Mouse (Mus musculus) CH12.LX (cell line): ENCODE data around the gene Plekhm1. TPM values are rescaled to one million over a fixed set of nuclear protein-coding genes. Genes with fewer than 3 reads are reported as not detected.

Experiments used
- DNase-seq: peaks from one replicate; pipeline ENCODE4 v3.0.0-alpha.2; 2013; ENCODE audit errors: extremely low read depth
- H3K27ac ChIP-seq: 2 replicates; pipeline ENCODE4 v1.5.1; 2012; ENCODE audit warnings: low read depth, mild to moderate bottlenecking, control low read depth, moderate library complexity; ENCODE audit not compliant: insufficient read depth
- H3K27me3 ChIP-seq: replicated peaks from 2 replicates; pipeline ENCODE3; 2012; ENCODE audit warnings: inconsistent platforms
- H3K36me3 ChIP-seq, 2 experiments: replicated peaks in 1 of 2; 2 replicates each; pipeline versions ENCODE3 to v1.6.1; 2012; ENCODE audit warnings: inconsistent platforms in 1 of 2, low read length in 1 of 2, mild to moderate bottlenecking in 1 of 2, mixed read lengths in 1 of 2, moderate library complexity in 1 of 2; ENCODE audit not compliant: control insufficient read depth in 1 of 2, insufficient read depth in 1 of 2
- H3K4me1 ChIP-seq, 2 experiments: 2 replicates each; pipeline ENCODE4 v1.6.1; 2012; ENCODE audit warnings: inconsistent platforms in 1 of 2, moderate library complexity in 1 of 2; ENCODE audit not compliant: insufficient read depth in 2 of 2, control insufficient read depth in 1 of 2
- H3K4me2 ChIP-seq: 2 replicates; pipeline ENCODE4 v1.6.1; 2012; ENCODE audit warnings: low read depth, mild to moderate bottlenecking, control low read depth; ENCODE audit not compliant: poor library complexity, insufficient read depth, severe bottlenecking
- H3K4me3 ChIP-seq, 3 experiments: fragments of 150-350 bp in 1 of 3; sonication (generic) in 1 of 3; replicated peaks in 1 of 3; 2 replicates each; pipeline versions ENCODE3 to v1.5.1; 2011 to 2012; ENCODE audit warnings: low read depth in 2 of 3, low read length in 2 of 3, mild to moderate bottlenecking in 2 of 3, moderate library complexity in 2 of 3, control low read depth in 1 of 3, improper control_type of control experiment in 1 of 3, inconsistent platforms in 1 of 3, mixed read lengths in 1 of 3; ENCODE audit not compliant: poor library complexity in 1 of 3
- H3K79me2 ChIP-seq: replicated peaks from 2 replicates; pipeline ENCODE4 v1.6.1; 2012; ENCODE audit warnings: mild to moderate bottlenecking, moderate library complexity; ENCODE audit not compliant: control insufficient read depth, poor library complexity, insufficient read depth, severe bottlenecking; ENCODE audit errors: extremely low read depth
- H3K9ac ChIP-seq: 2 replicates; pipeline ENCODE4 v1.6.1; 2012; ENCODE audit warnings: low read depth, mild to moderate bottlenecking, control low read depth, moderate library complexity; ENCODE audit not compliant: insufficient read depth
- H3K9me3 ChIP-seq: replicated peaks from 2 replicates; pipeline ENCODE3; 2012; ENCODE audit warnings: low read length, inconsistent platforms, mixed read lengths
- BHLHE40 ChIP-seq: IDR thresholded peaks from 2 replicates; pipeline ENCODE4 v1.6.1; 2011; ENCODE audit warnings: mild to moderate bottlenecking, low read depth, low read length, improper control_type of control experiment
- CHD2 ChIP-seq: IDR thresholded peaks from 2 replicates; pipeline ENCODE4 v1.6.1; 2011; ENCODE audit warnings: low read length, improper control_type of control experiment
- ELF1 ChIP-seq: IDR thresholded peaks from 2 replicates; pipeline ENCODE4 v1.6.1; 2014; ENCODE audit warnings: low read depth, mild to moderate bottlenecking, inconsistent platforms, low read length, improper control_type of control experiment
- EP300 ChIP-seq: IDR thresholded peaks from 2 replicates; pipeline ENCODE4 v1.6.1; 2011; ENCODE audit warnings: low read length, improper control_type of control experiment
- ETS1 ChIP-seq: conservative IDR thresholded peaks from 2 replicates; pipeline ENCODE4 v1.6.1; 2012; ENCODE audit warnings: low read depth, mild to moderate bottlenecking, inconsistent platforms, low read length, improper control_type of control experiment, moderate library complexity
- IRF4 ChIP-seq: IDR thresholded peaks from 2 replicates; pipeline ENCODE4 v1.6.1; 2014; ENCODE audit warnings: low read depth, mild to moderate bottlenecking, inconsistent platforms, low read length, improper control_type of control experiment
- KAT2A ChIP-seq: IDR thresholded peaks from 2 replicates; pipeline ENCODE4 v1.6.1; 2012; ENCODE audit warnings: low read length, improper control_type of control experiment, inconsistent platforms; ENCODE audit not compliant: insufficient replicate concordance
- MAFK ChIP-seq: IDR thresholded peaks from 2 replicates; pipeline ENCODE4 v1.6.1; 2011; ENCODE audit warnings: low read length, improper control_type of control experiment; ENCODE audit not compliant: insufficient replicate concordance
- MAX ChIP-seq: IDR thresholded peaks from 2 replicates; pipeline ENCODE4 v1.6.1; 2011; ENCODE audit warnings: low read length, improper control_type of control experiment
- MEF2A ChIP-seq: IDR thresholded peaks from 2 replicates; pipeline ENCODE4 v1.6.1; 2014; ENCODE audit warnings: low read depth, mild to moderate bottlenecking, inconsistent platforms, low read length, improper control_type of control experiment, borderline replicate concordance
- MYC ChIP-seq: IDR thresholded peaks from 2 replicates; pipeline ENCODE4 v1.6.1; 2011; ENCODE audit warnings: low read depth, mild to moderate bottlenecking, improper control_type of control experiment, low read length
- NELFE ChIP-seq: IDR thresholded peaks from 2 replicates; pipeline ENCODE4 v1.6.1; 2011; ENCODE audit warnings: low read depth, low read length, improper control_type of control experiment
- NRF1 ChIP-seq: IDR thresholded peaks from 2 replicates; pipeline ENCODE4 v1.6.1; 2014; ENCODE audit warnings: low read depth, mild to moderate bottlenecking, inconsistent platforms, low read length, improper control_type of control experiment, moderate library complexity
- POLR2AphosphoS2 ChIP-seq: IDR thresholded peaks from 2 replicates; pipeline ENCODE4 v1.6.1; 2011; ENCODE audit warnings: low read depth, low read length, improper control_type of control experiment
- RCOR1 ChIP-seq: conservative IDR thresholded peaks from 2 replicates; pipeline ENCODE4 v1.6.1; 2012; ENCODE audit warnings: low read depth, mild to moderate bottlenecking, inconsistent platforms, low read length, improper control_type of control experiment
- TBP ChIP-seq: conservative IDR thresholded peaks from 2 replicates; pipeline ENCODE4 v1.6.1; 2011; ENCODE audit warnings: low read depth, low read length, improper control_type of control experiment
- TCF12 ChIP-seq: IDR thresholded peaks from 2 replicates; pipeline ENCODE4 v1.6.1; 2014; ENCODE audit warnings: low read depth, mild to moderate bottlenecking, inconsistent platforms, low read length, improper control_type of control experiment
- ZMIZ1 ChIP-seq: IDR thresholded peaks from 2 replicates; pipeline ENCODE4 v1.6.1; 2012; ENCODE audit warnings: low read depth, mild to moderate bottlenecking, inconsistent platforms, low read length, improper control_type of control experiment
- ZNF384 ChIP-seq: IDR thresholded peaks from 2 replicates; pipeline ENCODE4 v1.6.1; 2012; ENCODE audit warnings: low read depth, low read length, improper control_type of control experiment, inconsistent platforms
- dilution Hi-C: fragments of 300-500 bp; cut with MboI; formaldehyde crosslinking; loops from 2 replicates; pipeline ENCODE4 v1.14.3; 2020; ENCODE audit warnings: low sequenced_read_pairs; ENCODE audit not compliant: extremely low pct_unique_long_range_greater_than_20kb, extremely low pct_ligation_motif_present
- in situ Hi-C: fragments of 300-500 bp; cut with MboI; formaldehyde crosslinking; loops from 3 replicates; pipeline ENCODE4 v1.14.3; 2019; ENCODE audit warnings: low sequenced_read_pairs, low pct_ligation_motif_present, low pct_unique_long_range_greater_than_20kb, mixed read lengths
- polyA plus RNA-seq: library from polyadenylated mRNA; unstranded; fragments of >175 nt; gene quantifications from 2 replicates; pipeline ENCODE4 v1.2.1, GENCODE M21; 2012; ENCODE audit warnings: low read depth; ENCODE audit not compliant: insufficient read length
- total RNA-seq, 2 experiments: library from RNA; depleted of rRNA; stranded (reverse); fragments of 300-350 nt in 1 of 2; fragments of >200 nt in 1 of 2; gene quantifications; 2 replicates each; pipeline ENCODE4 v1.2.3; 2012 to 2014

Plekhm1 gene
- total and polyA plus RNA-seq, 3 experiments, result 3.5 to 23.2 (median 5.3) TPM

- Histone ChIP-seq H3K4me1 (peaks cover 17 to 68% of the 10 kb centered on the region in 2 experiments), H3K27ac (no peak overlapping the region), H3K79me2 (no peaks in the 10 kb centered on the region), H3K4me2 (no peak overlapping the region)
- dilution Hi-C loops, result no loop called here
- TF ChIP-seq ETS1, result peak; percentile 75
- TF ChIP-seq TCF12, result peak; percentile 76; the same call in 1 of the 2 replicates
- TF ChIP-seq ZMIZ1, result no peak
- TF ChIP-seq MYC, result peak; percentile 79
- 0 out of 2 replicates have a peak, but pooled peaks have one; percentile 6 for TF ChIP-seq MAFK
- TF ChIP-seq RCOR1, result no peak
- peak; percentile 16; the same call in 1 of the 2 replicates for TF ChIP-seq ELF1
- peak; percentile 54; the same call in 1 of the 2 replicates for TF ChIP-seq EP300
- TF ChIP-seq POLR2AphosphoS2, result no peak
- TF ChIP-seq MAX, result peak; percentile 75; the same call in 1 of the 2 replicates
- peak; percentile 44; the same call in 1 of the 2 replicates for TF ChIP-seq IRF4
- peak; percentile 88 for TF ChIP-seq BHLHE40
- TF ChIP-seq KAT2A, result 0 out of 2 replicates have a peak, but pooled peaks have one; percentile 36
- TF ChIP-seq TBP, result no peak
- TF ChIP-seq, all 38 proteins: peak for 10
- Histone ChIP-seq H3K4me3 (peak overlapping the region in 1 of 3 experiments; percentile 4), H3K9me3 (peaks cover 39% of the 10 kb centered on the region), H3K36me3 (peaks cover 6 to 43% of the 10 kb centered on the region in 2 experiments), H3K9ac (no peak overlapping the region), H3K27me3 (no peaks in the 10 kb centered on the region)
- in situ Hi-C loops, result loop anchor here (5.0 kb wide), 1 partner anchor 35 kb away; no protein-coding TSS in a partner anchor
- no peak for DNase-seq
These were observed 55.4 kb downstream of the Plekhm1 start for GRCm38 (mm10) chr11:103356938-103357670.

DNA sequence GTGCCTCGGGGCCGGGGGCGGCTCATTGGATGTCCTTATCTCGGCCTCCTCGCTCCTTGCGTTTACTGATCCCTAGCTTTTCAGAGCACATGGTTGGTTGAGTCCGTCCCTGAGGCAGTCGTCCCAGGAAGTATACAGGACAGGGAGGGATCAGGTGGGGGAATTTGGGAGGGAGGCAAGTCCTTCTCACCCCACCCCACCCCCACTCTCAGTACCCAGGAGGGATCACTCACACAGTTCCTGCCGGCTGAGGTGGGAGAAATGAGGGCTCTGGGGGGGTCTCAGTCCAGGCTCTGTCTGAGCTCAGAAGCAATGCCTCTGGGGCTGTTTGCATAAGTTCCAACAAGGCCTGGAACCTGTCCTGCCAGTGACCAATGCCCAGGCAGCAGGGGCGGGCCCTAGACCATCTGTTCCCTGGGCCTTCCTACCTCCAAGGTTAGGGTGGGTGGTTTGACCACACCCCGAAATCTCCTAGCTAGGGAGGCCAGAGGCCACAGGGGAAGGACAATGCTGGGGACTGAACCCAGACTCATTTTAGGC is 56.4 kb downstream of the Plekhm1 start:
- dilution Hi-C loops, result no loop called here
- Histone ChIP-seq H3K4me1 (peaks cover 17 to 65% of the 10 kb centered on the region in 2 experiments), H3K9ac (no peak overlapping the region), H3K36me3 (peaks cover 6 to 35% of the 10 kb centered on the region in 2 experiments), H3K4me2 (no peak overlapping the region), H3K4me3 (peak overlapping the region in 1 of 3 experiments; percentile 6), H3K27ac (no peak overlapping the region), H3K27me3 (no peaks in the 10 kb centered on the region), H3K79me2 (no peaks in the 10 kb centered on the region), H3K9me3 (peaks cover 34% of the 10 kb centered on the region)
- TF ChIP-seq NRF1, result no peak
- TF ChIP-seq RCOR1, result no peak
- TF ChIP-seq NELFE, result no peak
- TF ChIP-seq CHD2, result 0 out of 2 replicates have a peak, but pooled peaks have one; percentile 31
- TF ChIP-seq MEF2A, result no peak
- no peak for TF ChIP-seq ELF1
- TF ChIP-seq ZNF384, result no peak
- no peak for DNase-seq
- in situ Hi-C loops, result loop anchor here (5.0 kb wide), 1 partner anchor 36 kb away; no protein-coding TSS in a partner anchor
